Mouse (Mus musculus) bone marrow macrophage, adult 2 months (primary cell): Measurements from ENCODE around the gene Gm21976.

Experiments
- CTCF ChIP-seq: IDR thresholded peaks from 2 replicates; pipeline ENCODE4 v1.5.1; 2012; ENCODE audit warnings: low read depth, mild to moderate bottlenecking, low read length, moderate library complexity
- POLR2A ChIP-seq: IDR thresholded peaks from 2 replicates; pipeline ENCODE4 v1.6.1; 2012; ENCODE audit warnings: mild to moderate bottlenecking, low read depth, low read length, borderline replicate concordance

DNA sequence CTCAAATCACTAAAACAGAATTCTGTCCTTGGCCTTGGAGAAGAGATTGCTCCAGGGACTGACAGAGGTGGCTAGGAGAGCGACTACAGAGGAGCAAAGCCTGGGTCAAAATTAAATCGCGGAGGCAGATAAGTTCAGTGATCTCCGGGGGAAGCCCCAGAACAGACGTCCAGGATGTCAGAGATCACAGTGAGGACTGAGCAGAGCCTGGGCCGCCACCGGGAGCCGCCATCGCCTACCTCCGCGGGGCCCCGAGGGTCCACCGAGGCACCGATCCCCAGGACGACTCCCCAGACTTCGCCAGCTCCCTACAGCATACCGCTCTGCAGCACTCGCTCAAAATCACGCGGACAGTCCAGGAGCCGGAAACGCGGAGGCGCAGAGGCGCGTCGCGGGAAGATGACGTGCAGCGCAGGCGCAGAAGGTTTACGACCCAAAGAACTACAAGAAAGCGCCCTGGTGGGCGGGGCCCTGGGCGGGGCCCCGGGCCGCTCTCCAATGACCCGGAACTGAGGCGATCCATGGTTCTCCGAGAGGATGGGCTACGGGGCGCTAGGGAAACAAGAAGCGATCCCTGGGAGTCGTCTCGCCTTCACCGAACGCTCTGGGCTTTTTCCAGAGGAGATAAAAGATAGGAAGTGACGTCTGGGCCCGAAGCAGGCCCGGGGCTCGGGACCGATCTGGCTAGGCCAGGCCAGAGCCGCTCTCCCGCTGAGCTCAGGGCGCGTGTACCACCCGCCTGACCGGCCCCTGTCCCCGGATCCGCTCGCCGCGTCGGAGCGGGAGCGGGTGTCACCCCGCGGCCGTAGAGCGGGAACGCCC, 16.8 kb upstream of the Gm21976 start, which contains the start of the genes Utp15 and Ankra2:
- no peak for TF ChIP-seq CTCF
- TF ChIP-seq POLR2A = no peak
